Mouse (Mus musculus) brain, embryonic 14.5 days (tissue): ENCODE measurements around the gene Sobp.

Experiments
- CTCF ChIP-seq: fragments of 200-500 bp; IDR thresholded peaks from 2 replicates; pipeline ENCODE4 v1.5.1; 2012; ENCODE audit warnings: inconsistent platforms, mild to moderate bottlenecking, moderate library complexity, borderline replicate concordance; ENCODE audit not compliant: insufficient read depth, insufficient read length; ENCODE audit errors: extremely low read depth
- POLR2A ChIP-seq: fragments of 200-500 bp; IDR thresholded peaks from 2 replicates; pipeline ENCODE4 v1.6.1; 2012; ENCODE audit warnings: mild to moderate bottlenecking, inconsistent platforms, borderline replicate concordance; ENCODE audit not compliant: poor library complexity, insufficient read depth, insufficient read length, severe bottlenecking; ENCODE audit errors: extremely low read depth

DNA sequence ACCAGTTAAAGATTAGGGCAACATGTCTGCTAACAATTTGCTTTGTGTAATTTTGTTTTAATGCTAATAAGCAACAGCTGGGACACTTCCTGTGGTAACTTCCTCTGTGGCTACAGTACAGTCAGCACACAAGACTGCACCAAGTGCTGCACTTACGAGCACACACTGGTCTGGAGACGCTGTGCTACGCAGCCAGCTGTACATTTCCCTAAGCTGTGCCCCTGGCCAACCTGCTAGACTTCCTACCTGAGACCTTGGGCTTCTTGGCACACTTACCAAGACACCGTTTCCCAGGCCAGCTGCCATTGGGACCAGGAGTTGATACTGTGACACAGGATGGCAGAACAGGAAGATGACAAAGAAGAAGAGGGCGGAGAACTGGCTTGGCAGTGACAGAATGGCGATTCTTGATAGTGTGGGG lies 212.1 kb downstream of the Sobp start:
- TF ChIP-seq POLR2A (no peak), CTCF (no peak)
